Mouse (Mus musculus) retina, embryonic 14.5 days (tissue): ENCODE data around the gene Cttnbp2nl.

ENCODE experiments used
- DNase-seq: peaks from one replicate; pipeline ENCODE4 v3.0.0-alpha.2; 2015; ENCODE audit warnings: low spot score

The Cttnbp2nl gene

DNA sequence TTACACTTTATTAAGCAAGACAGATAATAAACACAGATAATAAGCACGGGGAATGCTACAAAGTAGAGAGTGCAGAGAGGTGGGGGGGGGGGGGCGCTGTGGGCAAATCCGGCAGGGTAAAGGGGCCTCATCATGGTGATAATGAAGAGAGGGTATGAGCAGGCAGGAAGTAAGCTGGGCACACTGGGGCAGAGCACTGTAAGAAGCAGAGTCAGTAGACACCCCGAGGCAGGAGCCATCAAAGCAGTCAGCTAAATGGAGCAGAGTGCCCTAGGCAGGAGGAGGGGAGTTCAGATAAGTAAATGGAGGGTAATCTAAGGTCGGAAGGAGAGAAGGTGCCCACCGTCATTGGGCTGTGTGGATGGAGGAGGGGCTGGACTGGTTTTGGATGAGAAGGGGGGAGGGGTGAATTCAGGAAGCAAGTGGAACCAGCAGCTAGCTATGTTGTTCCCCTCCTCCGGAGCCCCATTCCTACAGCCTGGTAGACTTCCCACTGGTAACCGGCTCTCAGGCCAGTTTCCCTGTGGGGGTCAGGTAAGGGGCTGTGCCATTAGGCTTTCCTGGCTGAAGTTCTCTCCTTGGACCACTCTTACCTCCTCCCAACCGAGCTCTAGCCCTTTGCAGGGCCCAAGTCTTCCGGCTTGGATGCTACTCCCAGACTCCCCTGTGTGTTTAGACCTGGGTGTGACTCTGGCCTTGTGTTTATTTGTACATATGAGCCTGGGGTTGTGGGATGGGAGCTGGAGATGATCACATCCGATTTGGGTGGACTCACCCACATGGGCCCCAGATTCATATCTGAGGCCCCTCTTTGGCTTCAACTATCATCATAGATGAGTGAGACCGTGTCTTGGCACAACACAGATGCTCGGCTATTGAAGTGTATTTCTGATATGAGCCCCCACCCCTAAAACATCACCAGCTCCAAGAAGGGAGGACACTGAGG, 89.3 kb downstream of the Cttnbp2nl start:
- no peak for DNase-seq

DNA sequence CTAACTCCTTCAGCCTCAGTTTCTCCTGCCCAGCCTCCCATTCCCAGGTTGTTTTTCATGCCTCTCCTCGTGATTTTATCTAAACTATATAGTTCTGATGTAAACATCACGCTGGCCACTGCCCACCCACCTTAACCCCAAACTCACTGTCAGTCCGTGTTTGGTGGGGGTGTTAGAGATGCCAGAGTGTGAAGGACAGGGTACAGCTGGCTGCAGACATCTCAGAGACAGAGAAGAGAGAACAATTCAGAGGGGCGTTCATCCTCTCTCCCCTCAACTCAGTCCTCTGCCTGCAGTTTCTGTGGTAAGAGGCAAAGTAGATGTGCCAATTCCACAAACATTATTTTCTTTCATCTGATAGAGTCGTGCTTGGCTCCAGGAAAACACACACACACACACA, 90.1 kb downstream of the Cttnbp2nl start:
- DNase-seq: no peak

DNA sequence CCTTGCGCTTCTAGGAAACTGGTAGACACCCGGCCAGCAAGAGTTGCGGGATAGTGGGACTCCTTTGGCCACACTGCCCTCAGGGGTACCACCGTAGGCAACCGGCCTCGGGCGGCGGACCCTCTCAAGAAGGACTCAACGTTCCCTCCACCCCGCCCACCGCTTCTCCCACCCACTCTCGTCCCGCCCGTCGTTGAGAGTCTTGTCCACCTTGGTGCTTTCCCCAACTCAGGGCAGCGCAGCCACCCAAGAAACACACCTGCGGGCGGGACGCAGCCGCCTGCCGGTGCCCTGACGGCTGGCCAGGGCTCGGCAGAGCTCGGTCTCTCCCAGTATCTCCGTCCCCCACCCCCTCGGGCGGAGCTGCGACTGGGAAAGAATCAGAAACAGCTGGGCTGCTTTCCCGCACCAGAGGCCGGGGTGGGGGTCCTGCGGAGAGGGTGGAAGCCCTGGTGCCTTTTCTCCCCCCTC, 90.8 kb downstream of the Cttnbp2nl start:
- peak; percentile 27 for DNase-seq

DNA sequence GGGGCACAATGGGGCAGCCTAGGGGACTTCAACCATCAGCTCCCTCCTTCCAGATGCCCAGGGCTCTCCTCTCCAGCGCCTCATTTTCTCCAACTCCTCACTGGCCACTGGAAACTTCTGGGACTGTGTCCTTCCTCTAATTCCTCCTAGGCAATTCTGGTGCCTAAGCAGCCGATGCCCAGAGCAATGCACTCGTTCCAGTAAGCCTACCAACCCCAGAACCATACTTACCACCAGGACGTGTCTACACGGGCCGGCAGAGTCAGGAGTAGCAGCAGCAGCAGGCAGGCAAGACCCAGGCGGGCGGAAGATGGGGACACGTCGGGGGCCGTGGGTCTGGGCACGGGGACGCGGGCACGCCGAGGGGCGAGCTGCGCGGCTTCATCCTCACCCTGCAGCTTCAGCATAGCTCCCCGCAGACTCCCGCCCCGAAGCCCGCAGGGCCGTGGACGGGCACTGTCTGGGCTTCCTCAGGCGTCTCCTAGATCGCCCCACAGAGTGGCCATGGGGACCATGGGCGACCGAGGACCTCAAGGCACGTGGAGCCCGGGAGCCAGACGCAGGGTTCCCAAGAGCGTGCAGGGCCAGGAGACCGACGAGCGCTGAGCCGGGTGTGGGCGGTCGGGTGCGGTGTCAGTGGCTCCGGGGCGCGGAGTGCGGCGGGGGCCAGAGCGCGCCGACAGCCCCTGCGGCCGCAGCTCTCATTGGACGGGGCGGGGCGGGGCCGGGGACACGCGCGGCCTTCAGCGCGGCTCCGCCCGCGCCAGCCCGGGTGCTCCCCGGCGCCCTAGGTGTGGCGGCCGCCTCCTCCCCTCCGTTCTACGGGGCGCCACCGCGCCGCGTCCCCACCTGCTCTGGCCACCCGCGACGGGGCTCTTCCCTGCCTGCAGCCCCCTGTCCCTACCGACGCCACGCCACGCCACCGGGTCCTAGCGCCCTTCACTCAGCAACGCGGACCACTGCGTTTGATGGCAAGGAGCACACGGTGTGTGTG, 91.6 kb downstream of the Cttnbp2nl start, which contains the start of gene Wnt2b:
Wnt2b (minus strand) TSS at position 856 of the 994 bp plus-strand sequence.
- DNase-seq: peak; percentile 49

DNA sequence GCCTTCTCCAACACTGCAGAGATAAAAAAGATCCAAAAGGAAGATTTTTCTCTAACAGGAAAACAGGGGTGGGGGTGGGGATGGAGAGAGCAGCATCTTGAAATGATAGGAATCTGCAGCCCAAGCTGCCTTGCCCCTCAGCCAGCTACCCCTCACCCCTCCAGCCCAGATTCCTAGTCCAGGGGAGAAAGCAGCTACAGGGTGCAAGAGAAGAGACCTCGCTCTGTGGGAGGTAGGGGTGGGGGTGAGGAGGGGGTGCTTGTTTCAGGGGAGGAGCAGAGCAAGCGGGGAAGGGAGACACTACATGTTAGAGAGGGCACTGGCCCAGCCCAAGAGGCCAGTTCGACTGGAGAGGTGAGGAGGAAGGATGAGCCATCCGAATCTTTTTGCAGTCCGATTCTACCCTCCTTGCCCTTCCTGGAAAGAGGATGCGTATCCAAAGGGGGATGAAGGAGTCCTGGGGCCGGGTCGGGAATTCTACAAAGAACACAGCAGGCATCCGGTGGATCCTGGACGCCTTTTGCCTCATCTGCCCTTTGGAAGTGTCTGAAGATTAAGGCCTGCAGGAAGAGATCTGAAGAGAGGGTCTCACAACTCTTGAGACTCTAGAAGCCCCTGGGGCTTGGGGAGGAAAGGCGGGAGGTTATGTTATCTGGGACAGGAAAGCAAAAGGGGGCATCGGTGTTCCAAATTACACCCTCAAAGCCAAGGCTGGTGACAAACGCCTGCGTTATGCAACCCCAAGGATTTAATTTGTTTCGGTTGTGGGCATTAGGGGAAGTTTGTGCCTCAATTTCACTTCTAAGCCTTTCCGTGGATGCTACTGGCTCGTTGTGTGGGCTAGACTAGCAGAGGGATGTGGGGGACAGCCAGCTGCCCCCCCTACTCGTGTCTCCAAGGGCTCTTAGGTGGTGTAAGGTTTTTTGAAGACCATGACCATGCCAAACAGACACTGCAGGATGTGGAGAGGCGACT, 92.6 kb downstream of the Cttnbp2nl start:
- no peak for DNase-seq

DNA sequence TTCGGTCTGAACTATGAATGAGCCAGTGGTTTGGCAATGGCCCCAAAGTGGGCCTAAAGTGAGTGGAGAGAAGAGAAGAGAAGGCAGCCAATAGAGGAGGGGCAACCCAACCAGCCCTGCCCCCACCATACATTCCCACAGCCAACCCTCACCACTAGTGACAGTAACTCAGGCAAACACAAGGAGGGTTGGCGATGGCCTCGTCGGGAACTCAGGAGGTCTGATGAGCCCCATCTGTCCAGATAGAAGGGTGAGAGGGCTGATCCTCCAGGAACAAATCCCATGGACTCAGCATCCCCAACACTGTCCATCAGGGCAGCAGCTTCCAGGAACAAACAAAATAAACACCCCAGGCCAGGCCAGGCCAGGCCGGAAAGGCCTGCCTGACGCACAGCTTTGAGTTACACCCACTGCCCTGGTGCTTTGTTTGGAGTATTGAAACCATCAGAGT, 96.8 kb downstream of the Cttnbp2nl start:
- DNase-seq: no peak

DNA sequence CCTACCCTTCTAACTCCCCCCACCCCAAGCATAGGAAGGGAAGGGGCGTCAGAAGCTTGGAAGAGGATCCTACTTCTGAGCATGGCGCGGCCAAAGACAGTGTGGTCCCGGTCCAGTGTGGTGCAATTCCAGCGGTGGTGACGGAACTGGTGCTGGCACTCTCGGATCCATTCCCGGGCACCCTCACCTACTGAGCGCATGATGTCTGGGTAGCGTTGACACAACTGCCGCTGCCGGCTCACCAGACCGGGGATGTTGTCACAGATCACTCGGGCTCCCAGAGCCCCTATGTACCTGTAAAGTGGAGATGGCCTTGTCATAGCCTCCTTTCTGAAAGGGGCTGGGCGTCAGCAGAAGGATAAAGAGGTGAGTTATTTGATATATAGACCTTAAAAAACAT, 98.4 kb downstream of the Cttnbp2nl start:
- DNase-seq: no peak

DNA sequence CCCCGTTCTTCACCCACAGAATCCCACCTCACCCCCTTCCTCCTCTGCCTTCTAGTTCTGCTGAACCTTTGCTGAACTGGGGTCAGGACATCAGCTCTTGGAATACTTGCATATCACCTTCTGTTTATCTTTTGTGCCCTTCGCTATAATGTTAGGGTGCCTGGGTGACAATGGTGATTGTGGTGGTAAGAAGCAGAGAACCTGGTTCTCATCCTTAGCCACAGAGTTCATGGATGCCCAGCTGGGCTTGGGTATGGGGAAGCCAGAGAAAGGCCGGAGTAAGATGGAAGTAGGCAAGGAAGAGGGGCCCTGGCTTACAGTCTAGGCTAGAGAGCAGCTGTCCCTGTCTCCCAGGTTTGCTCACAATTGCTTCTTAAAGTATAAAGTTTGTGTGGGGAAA, 98.8 kb downstream of the Cttnbp2nl start:
- DNase-seq: no peak

DNA sequence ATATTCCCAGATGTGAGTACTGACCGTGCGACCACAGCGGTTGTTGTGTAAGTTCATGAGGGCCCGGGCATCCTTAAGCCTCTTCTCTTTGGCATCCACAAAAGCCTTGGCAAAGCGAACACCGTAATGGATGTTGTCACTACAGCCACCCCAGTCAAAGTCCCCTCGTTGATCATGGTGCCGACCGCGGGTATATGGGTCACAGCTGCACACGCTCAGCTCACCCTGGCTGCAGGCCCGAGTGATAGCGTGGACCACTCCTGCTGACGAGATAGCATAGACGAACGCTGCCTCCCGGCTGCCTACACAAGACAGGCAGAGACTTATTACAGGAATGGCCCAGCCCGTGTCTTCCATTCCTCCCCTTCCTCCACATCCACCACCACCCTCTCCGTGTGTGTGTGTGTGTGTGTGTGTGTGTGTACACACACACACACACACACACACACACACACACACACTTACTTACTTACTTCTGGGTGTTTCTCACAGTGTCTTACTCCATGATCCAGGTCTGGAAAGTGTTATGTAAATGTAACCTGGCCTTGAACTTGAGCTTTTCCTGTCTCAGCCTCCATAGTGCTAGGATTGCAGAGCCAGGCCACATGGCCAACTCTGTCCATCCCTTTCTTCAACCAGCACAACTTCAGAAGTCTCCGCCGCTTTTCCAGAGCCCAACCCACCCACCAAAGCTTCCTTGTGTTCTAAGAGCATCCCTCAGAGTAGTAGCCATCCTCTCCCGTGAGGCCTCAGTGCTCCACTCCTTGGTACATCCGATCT, 99.9 kb downstream of the Cttnbp2nl start:
- no peak for DNase-seq
